Mouse (Mus musculus) ES-E14 (cell line): Measurements from ENCODE around the gene Urm1.

Experiments used
- CHD2 ChIP-seq: IDR thresholded peaks from 2 replicates; pipeline ENCODE4 v1.6.1; 2014; ENCODE audit warnings: mild to moderate bottlenecking, low read depth, low read length, inconsistent platforms
- HCFC1 ChIP-seq: IDR thresholded peaks from 2 replicates; pipeline ENCODE4 v1.6.1; 2012; ENCODE audit warnings: low read length, inconsistent platforms, borderline replicate concordance; ENCODE audit not compliant: insufficient read depth
- MAFK ChIP-seq: IDR thresholded peaks from 2 replicates; pipeline ENCODE4 v1.6.1; 2014; ENCODE audit warnings: mild to moderate bottlenecking, low read depth, low read length, inconsistent platforms; ENCODE audit not compliant: insufficient read depth
- ZC3H11A ChIP-seq: IDR thresholded peaks from 2 replicates; pipeline ENCODE4 v1.6.1; 2012; ENCODE audit warnings: low read depth, mild to moderate bottlenecking, inconsistent platforms, low read length, borderline replicate concordance
- ZNF384 ChIP-seq: IDR thresholded peaks from 2 replicates; pipeline ENCODE4 v1.6.1; 2012; ENCODE audit warnings: low read depth, low read length, inconsistent platforms

DNA sequence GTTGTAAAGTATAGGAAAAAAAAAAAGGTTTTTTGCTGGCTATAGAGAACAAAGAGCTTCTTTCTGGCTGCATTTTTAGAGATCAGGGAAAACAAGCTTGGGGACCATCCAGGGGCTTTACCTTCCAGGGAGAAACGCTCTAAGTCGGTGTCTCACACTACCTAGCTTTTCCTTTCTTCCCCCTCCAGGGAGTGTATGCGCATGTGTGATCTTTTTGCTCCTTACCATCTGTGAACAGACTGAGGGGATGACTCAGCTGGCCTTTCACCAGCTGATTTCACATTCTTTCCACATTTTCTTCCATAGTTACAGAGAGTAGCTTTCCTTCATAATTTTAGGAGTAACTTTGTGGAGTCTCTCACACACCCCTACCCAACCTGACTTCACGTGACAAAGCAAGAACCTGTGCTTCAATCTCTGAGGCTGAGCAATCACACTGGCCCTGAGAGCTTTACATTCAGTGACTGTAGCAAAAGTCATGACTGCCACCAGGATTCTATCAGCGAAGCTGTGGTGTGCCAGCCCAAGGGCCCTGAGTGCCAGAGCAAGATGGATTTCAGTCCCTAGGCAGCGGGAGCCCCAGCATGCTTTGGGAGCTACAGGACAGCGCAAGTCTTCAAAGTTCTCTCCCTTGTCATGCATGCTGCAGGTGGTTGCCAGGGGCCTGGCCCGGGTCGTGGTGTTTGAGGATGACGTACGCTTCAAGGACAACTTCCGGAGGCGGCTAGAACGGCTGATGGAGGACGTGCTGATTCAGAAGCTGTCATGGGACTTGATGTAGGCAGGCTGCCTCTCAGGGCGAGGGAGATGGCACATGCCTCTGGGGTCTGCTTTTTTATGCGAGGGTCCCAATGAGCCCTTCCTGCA is 60.3 kb downstream of the Urm1 start:
- TF ChIP-seq HCFC1 (no peak), ZNF384 (no peak), MAFK (peak; percentile 39; the same call in 1 of the 2 replicates), ZC3H11A (no peak), CHD2 (no peak)
